Mouse (Mus musculus) cerebellum, adult 2 months (tissue): ENCODE measurements around the gene Bbs9. TPM values are rescaled to one million over a fixed set of nuclear protein-coding genes. Genes with fewer than 3 reads are reported as not detected.
A peak's percentile ranks its signal among the peaks of the same experiment; 100 is the strongest.

ENCODE experiments used
- DNase-seq, 2 experiments: peaks; one replicate each; pipeline ENCODE4 v3.0.0; 2021
- H3K27ac ChIP-seq: fragments of 200-500 bp; 2 replicates; pipeline ENCODE4 v1.5.1; 2012; ENCODE audit warnings: low read length, control low read depth, inconsistent platforms; ENCODE audit not compliant: insufficient read depth
- H3K27me3 ChIP-seq: fragments of 200-500 bp; 2 replicates; pipeline ENCODE4 v1.6.1; 2012; ENCODE audit warnings: inconsistent platforms, mild to moderate bottlenecking, low read length, moderate library complexity; ENCODE audit not compliant: control insufficient read depth, insufficient read depth
- H3K4me1 ChIP-seq: fragments of 200-500 bp; 2 replicates; pipeline ENCODE4 v1.6.1; 2011; ENCODE audit warnings: low read length; ENCODE audit not compliant: control insufficient read depth, insufficient read depth
- H3K4me3 ChIP-seq: fragments of 200-500 bp; replicated peaks from 2 replicates; pipeline ENCODE3; 2011; ENCODE audit warnings: mild to moderate bottlenecking, low read depth, low read length, control low read depth; ENCODE audit not compliant: insufficient read depth
- CTCF ChIP-seq: fragments of 200-500 bp; IDR thresholded peaks from 2 replicates; pipeline ENCODE4 v1.5.1; 2011; ENCODE audit warnings: low read depth, mild to moderate bottlenecking, control low read depth, low read length, moderate library complexity, borderline replicate concordance; ENCODE audit not compliant: insufficient read depth
- POLR2A ChIP-seq: fragments of 200-500 bp; IDR thresholded peaks from 2 replicates; pipeline ENCODE4 v1.6.1; 2011; ENCODE audit warnings: low read length, control low read depth, borderline replicate concordance; ENCODE audit not compliant: insufficient read depth
- WGBS: fragments of 180-500 bp; shearing (Covaris S2); methylation state at CpG from one replicate; pipeline ENCODE4 v1.1.7; 2018; 5-methylcytosine and 5-hydroxymethylcytosine counted together
- polyA plus RNA-seq: library from polyadenylated mRNA; depleted of rRNA; stranded (reverse); fragments of >200 nt; gene quantifications from 2 replicates; pipeline ENCODE4 v1.2.3, GENCODE M21; 2012

The Bbs9 gene
- polyA plus RNA-seq, 1 experiment, result 15.4 TPM

GRCm38 (mm10) chr9:22578266-22578665 lies 102.8 kb downstream of the Bbs9 start:
- H3K27me3 ChIP-seq, result no peaks in the 10 kb centered on the region
- no peaks in the 10 kb centered on the region for H3K4me1 ChIP-seq
- TF ChIP-seq CTCF (no peak), POLR2A (no peak)
- no peak overlapping the region for H3K27ac ChIP-seq
- H3K4me3 ChIP-seq, result no peak overlapping the region
- 93% methylated on average over 3 of the region's 3 CpGs for WGBS
- DNase-seq, result no peak

GRCm38 (mm10) chr9:22584221-22584620 lies 108.7 kb downstream of the Bbs9 start:
- H3K27ac ChIP-seq, result no peak overlapping the region
- TF ChIP-seq CTCF (no peak), POLR2A (no peak)
- H3K4me1 ChIP-seq, result peaks cover 6% of the 10 kb centered on the region
- no peak overlapping the region for H3K4me3 ChIP-seq
- H3K27me3 ChIP-seq, result no peaks in the 10 kb centered on the region
- DNase-seq, result peak; percentile 21 to 40
- 41% methylated on average over 3 of the region's 3 CpGs for WGBS

- Histone ChIP-seq H3K4me3 (no peak overlapping the region), H3K4me1 (no peaks in the 10 kb centered on the region), H3K27me3 (no peaks in the 10 kb centered on the region), H3K27ac (no peak overlapping the region)
- TF ChIP-seq CTCF (no peak), POLR2A (no peak)
- WGBS, result 99% methylated on average over 5 of the region's 5 CpGs
- no peak for DNase-seq
Measured at GRCm38 (mm10) chr9:22593032-22593431, 117.5 kb downstream of the Bbs9 start.

GRCm38 (mm10) chr9:22596650-22597049 lies 121.1 kb downstream of the Bbs9 start:
- 60% methylated on average over 2 of the region's 2 CpGs for WGBS
- Histone ChIP-seq H3K4me1 (no peaks in the 10 kb centered on the region), H3K4me3 (no peak overlapping the region), H3K27me3 (no peaks in the 10 kb centered on the region), H3K27ac (no peak overlapping the region)
- no peak for TF ChIP-seq CTCF
- no peak for TF ChIP-seq POLR2A
- DNase-seq, result no peak

GRCm38 (mm10) chr9:22613271-22613824 lies 137.8 kb downstream of the Bbs9 start:
- no peak overlapping the region for H3K27ac ChIP-seq
- WGBS, result 81% methylated on average over 6 of the region's 6 CpGs

GRCm38 (mm10) chr9:22619245-22619644 lies 143.7 kb downstream of the Bbs9 start:
- H3K4me3 ChIP-seq, result no peak overlapping the region
- H3K4me1 ChIP-seq, result no peaks in the 10 kb centered on the region
- no peaks in the 10 kb centered on the region for H3K27me3 ChIP-seq
- DNase-seq, result no peak
- WGBS, result 93% methylated on average over 1 of the region's 1 CpGs
- no peak for TF ChIP-seq POLR2A
- TF ChIP-seq CTCF, result no peak
- H3K27ac ChIP-seq, result no peak overlapping the region

More at GRCm38 (mm10) chr9:22613271-22613824, 137.8 kb downstream of the Bbs9 start:
- Histone ChIP-seq H3K4me1 (no peaks in the 10 kb centered on the region), H3K27me3 (no peaks in the 10 kb centered on the region), H3K4me3 (no peak overlapping the region)
- TF ChIP-seq CTCF (no peak), POLR2A (no peak)
- no peak for DNase-seq

GRCm38 (mm10) chr9:22624966-22625365 lies 149.5 kb downstream of the Bbs9 start:
- WGBS, result 54% methylated on average over 9 of the region's 9 CpGs
- Histone ChIP-seq H3K4me3 (no peak overlapping the region), H3K4me1 (no peaks in the 10 kb centered on the region), H3K27ac (no peak overlapping the region), H3K27me3 (no peaks in the 10 kb centered on the region)
- TF ChIP-seq POLR2A (no peak), CTCF (peak; percentile 54; the same call in 1 of the 2 replicates)
- DNase-seq, result peak; percentile 15 to 20

- H3K27me3 ChIP-seq, result no peaks in the 10 kb centered on the region
- WGBS, result 93% methylated on average over 3 of the region's 3 CpGs
- no peak for DNase-seq
- no peak for TF ChIP-seq POLR2A
- no peak for TF ChIP-seq CTCF
- H3K4me3 ChIP-seq, result no peak overlapping the region
- no peak overlapping the region for H3K27ac ChIP-seq
- H3K4me1 ChIP-seq, result no peaks in the 10 kb centered on the region
Measured at GRCm38 (mm10) chr9:22626014-22626413, 150.5 kb downstream of the Bbs9 start.

GRCm38 (mm10) chr9:22627912-22628311 lies 152.4 kb downstream of the Bbs9 start:
- no peaks in the 10 kb centered on the region for H3K4me1 ChIP-seq
- no peak for DNase-seq
- WGBS, result 92% methylated on average over 3 of the region's 3 CpGs

More at GRCm38 (mm10) chr9:22627912-22628311, 152.4 kb downstream of the Bbs9 start:
- no peaks in the 10 kb centered on the region for H3K27me3 ChIP-seq
- no peak overlapping the region for H3K4me3 ChIP-seq
- no peak overlapping the region for H3K27ac ChIP-seq
- no peak for TF ChIP-seq POLR2A
- no peak for TF ChIP-seq CTCF
